Mouse (Mus musculus) lung, embryonic 14.5 days (tissue): ENCODE measurements around the gene Proser1. TPM values are rescaled to one million over a fixed set of nuclear protein-coding genes. Genes with fewer than 3 reads are reported as not detected.

Experiments used
- ATAC-seq: fragments of 200-750 bp; cut with Nextera tagmentation; 2 replicates; pipeline ENCODE4 v1.8.0; 2017; ENCODE audit warnings: mild to moderate bottlenecking, moderate TSS enrichment, moderate library complexity; ENCODE audit not compliant: insufficient read depth
- DNase-seq: peaks from one replicate; pipeline ENCODE4 v3.0.0-alpha.2; 2015
- H3K27ac ChIP-seq: fragments of 300-500 bp; sonication (generic); 2 replicates; pipeline ENCODE4 v1.5.1; 2014; ENCODE audit warnings: low read depth, mild to moderate bottlenecking, moderate library complexity
- H3K27me3 ChIP-seq: fragments of 300-500 bp; sonication (generic); 2 replicates; pipeline ENCODE4 v1.6.1; 2014; ENCODE audit warnings: low read length, control low read depth; ENCODE audit not compliant: insufficient read depth
- H3K36me3 ChIP-seq: fragments of 300-500 bp; sonication (generic); 2 replicates; pipeline ENCODE4 v1.6.1; 2014; ENCODE audit warnings: control low read depth; ENCODE audit not compliant: insufficient read depth
- H3K4me1 ChIP-seq: fragments of 300-500 bp; sonication (generic); 2 replicates; pipeline ENCODE4 v1.6.1; 2014; ENCODE audit warnings: antibody characterized with exemption, control low read depth; ENCODE audit not compliant: insufficient read depth
- H3K4me2 ChIP-seq: fragments of 300-500 bp; sonication (generic); 2 replicates; pipeline ENCODE4 v1.6.1; 2014; ENCODE audit warnings: mild to moderate bottlenecking
- H3K4me3 ChIP-seq: fragments of 300-500 bp; sonication (generic); 2 replicates; pipeline ENCODE4 v1.5.1; 2014; ENCODE audit warnings: low read depth, low read length
- H3K9ac ChIP-seq: fragments of 300-500 bp; sonication (generic); 2 replicates; pipeline ENCODE4 v1.6.1; 2014
- H3K9me3 ChIP-seq: fragments of 300-500 bp; sonication (generic); 2 replicates; pipeline ENCODE4 v1.6.1; 2016; ENCODE audit warnings: low read depth, low read length, control low read depth
- CTCF ChIP-seq: IDR thresholded peaks from 2 replicates; pipeline ENCODE4 v1.5.1; 2016; ENCODE audit warnings: antibody characterized with exemption, low read depth
- WGBS: fragments of 180-500 bp; shearing (Covaris S2); extraction: QIAGEN DNeasy Blood & Tissue Kit; methylation state at CpG from one replicate; pipeline ENCODE4 v1.1.7; 2014; 5-methylcytosine and 5-hydroxymethylcytosine counted together
- polyA plus RNA-seq: library from polyadenylated mRNA; unstranded; fragments of >200 nt; fragmentation: Nextera tagmentation; extraction: Ambion mirVana; gene quantifications from 2 replicates; pipeline ENCODE4 v1.2.1, GENCODE M21; 2014

The Proser1 gene
- polyA plus RNA-seq, 1 experiment from 2014 or later, result 21.9 TPM

DNA sequence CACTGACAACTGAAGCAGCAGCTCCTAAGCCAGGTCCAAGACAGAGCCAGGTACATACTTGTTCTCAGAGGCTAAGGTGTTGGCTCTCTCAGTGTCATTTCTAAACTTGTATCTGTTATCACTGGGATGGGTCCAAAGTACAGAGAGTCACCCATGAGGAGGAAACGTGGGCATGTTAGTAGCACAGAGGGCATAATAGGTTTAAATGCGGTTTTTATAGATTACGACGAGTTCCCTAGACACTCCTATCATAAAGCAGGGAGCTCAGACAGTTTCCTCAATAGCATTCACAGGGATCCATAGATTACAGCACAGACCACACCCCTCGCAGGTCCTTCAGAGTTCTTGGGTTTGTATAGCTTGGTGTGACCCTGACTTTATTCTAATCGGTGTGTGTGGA, 9.5 kb upstream of the Proser1 start:
- Histone ChIP-seq H3K4me2 (no peak overlapping the region), H3K27me3 (no peaks in the 10 kb centered on the region), H3K36me3 (peaks cover 92% of the 10 kb centered on the region), H3K4me3 (no peak overlapping the region), H3K27ac (no peak overlapping the region), H3K4me1 (no peaks in the 10 kb centered on the region), H3K9me3 (no peaks in the 10 kb centered on the region), H3K9ac (no peak overlapping the region)
- no peak for TF ChIP-seq CTCF
- ATAC-seq (no peak), DNase-seq (no peak)
- WGBS, result 90% methylated on average over 6 of the region's 6 CpGs

DNA sequence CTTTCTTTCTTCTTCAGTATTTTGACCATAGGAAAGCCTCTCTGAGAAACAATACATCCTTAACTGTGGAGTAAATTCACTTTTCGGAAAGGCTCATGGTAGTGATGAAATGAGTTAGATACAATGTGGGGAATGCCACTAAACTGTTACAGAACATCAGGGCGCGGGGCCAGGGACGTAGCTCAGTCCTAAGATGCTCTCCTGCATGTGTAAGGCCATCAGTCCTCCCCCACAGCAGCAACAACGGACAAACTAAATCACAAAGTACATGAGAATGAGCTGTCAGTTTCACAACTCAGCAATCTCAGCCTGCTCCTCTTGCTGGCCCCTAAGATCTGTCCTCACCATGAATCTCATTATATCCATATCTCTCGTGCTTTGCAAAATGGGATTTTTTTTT, 8.9 kb upstream of the Proser1 start:
- H3K4me2 ChIP-seq, result no peak overlapping the region
- no peaks in the 10 kb centered on the region for H3K27me3 ChIP-seq
- no peak overlapping the region for H3K27ac ChIP-seq
- 89% methylated on average over 6 of the region's 6 CpGs for WGBS
- H3K4me1 ChIP-seq, result no peaks in the 10 kb centered on the region
- H3K36me3 ChIP-seq, result peaks cover 91% of the 10 kb centered on the region
- TF ChIP-seq CTCF, result no peak
- no peaks in the 10 kb centered on the region for H3K9me3 ChIP-seq
- no peak overlapping the region for H3K9ac ChIP-seq
- DNase-seq, result no peak
- ATAC-seq, result no peak
- no peak overlapping the region for H3K4me3 ChIP-seq

DNA sequence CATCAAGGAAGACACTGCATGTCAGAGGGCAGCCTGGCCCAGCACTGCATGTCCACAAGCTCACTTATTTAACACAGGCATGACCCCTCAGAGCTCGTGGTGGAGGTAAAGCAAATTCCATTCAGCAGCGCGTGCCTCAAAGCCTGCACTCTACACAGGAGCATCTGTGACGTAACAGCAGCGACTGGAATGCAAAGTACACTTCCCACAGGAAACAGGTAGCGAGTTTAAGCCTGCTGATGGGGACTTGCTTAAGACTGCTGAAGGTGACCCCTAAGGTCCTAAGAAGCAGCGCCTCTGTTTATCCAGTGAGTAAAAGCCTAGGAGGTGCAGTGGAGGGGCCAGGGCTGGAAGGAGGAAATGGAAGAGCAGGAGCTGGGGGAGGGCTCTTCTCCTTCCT, 8.5 kb upstream of the Proser1 start:
- no peak for DNase-seq
- Histone ChIP-seq H3K4me1 (no peaks in the 10 kb centered on the region), H3K9me3 (no peaks in the 10 kb centered on the region), H3K27me3 (no peaks in the 10 kb centered on the region), H3K9ac (no peak overlapping the region), H3K27ac (no peak overlapping the region), H3K36me3 (peaks cover 91% of the 10 kb centered on the region), H3K4me2 (no peak overlapping the region), H3K4me3 (no peak overlapping the region)
- WGBS, result 62% methylated on average over 7 of the region's 7 CpGs
- no peak for ATAC-seq
- no peak for TF ChIP-seq CTCF

DNA sequence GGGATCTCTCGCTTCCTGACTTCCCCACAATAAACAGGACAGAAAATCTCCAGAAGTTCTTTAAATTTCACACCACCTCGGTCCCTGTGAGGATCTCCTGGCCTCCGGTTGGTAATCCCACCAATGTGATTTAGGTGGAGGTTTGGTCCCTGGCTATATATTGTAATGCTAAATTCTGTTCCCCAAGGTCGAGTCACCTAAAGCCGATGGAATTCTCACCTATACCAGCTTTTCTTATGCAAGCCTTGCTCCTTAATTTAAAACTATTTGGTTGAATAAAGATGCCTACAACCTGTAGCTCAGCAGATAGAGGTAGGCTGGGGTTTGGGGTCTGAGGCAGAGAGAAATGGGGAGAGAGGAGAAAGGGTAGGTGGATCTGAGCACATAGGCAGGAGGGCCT, 5.7 kb upstream of the Proser1 start:
- Histone ChIP-seq H3K9me3 (no peaks in the 10 kb centered on the region), H3K27me3 (no peaks in the 10 kb centered on the region), H3K4me3 (no peak overlapping the region), H3K27ac (no peak overlapping the region), H3K9ac (no peak overlapping the region), H3K36me3 (peaks cover 73% of the 10 kb centered on the region), H3K4me1 (no peaks in the 10 kb centered on the region), H3K4me2 (no peak overlapping the region)
- no peak for TF ChIP-seq CTCF
- WGBS, result 70% methylated on average over 5 of the region's 5 CpGs
- DNase-seq (no peak), ATAC-seq (no peak)

DNA sequence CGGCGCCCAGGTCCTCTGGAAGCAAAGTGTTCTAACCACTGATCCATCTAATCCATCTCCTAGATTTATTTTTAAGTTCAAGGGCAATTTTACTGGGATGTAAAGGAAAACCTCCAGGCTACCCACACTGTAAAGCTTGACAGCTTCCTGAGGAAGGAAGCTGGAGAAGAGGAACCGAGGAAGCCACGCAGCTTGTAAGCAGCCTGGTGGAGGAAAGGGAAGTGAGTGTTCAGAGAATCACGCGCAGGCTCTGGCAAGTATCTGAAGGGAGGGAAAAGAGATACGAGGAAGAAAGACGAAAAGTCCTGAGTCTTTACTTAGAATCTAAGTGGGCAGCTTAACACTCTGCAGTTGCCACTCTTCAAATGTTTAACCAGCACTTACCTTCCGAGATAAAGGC, 3.4 kb upstream of the Proser1 start:
- H3K27me3 ChIP-seq, result no peaks in the 10 kb centered on the region
- no peak overlapping the region for H3K27ac ChIP-seq
- no peaks in the 10 kb centered on the region for H3K4me1 ChIP-seq
- no peak overlapping the region for H3K9ac ChIP-seq
- ATAC-seq (no peak), DNase-seq (peak; percentile 18)
- no peak for TF ChIP-seq CTCF
- 63% methylated on average over 9 of the region's 9 CpGs for WGBS
- H3K9me3 ChIP-seq, result no peaks in the 10 kb centered on the region
- peaks cover 49% of the 10 kb centered on the region for H3K36me3 ChIP-seq
- no peak overlapping the region for H3K4me2 ChIP-seq
- H3K4me3 ChIP-seq, result no peak overlapping the region

DNA sequence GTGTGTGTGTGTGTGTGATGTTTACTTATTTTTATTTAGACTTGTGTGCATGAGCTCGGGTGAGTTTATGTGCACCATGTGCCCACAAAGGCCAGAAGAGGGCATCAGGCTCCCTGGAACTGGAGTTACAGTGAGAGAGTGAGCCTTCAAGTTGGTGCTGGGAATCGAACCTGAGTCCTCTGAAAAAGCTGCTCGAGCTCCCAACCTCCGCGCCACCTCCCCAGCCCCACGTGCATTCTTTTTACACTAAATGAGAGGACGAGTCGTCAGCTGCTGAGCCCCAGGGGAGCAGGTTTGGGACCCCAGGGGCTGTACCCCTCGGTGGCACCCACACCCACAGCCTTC, 793 bp upstream of the Proser1 start:
- Histone ChIP-seq H3K4me1 (peaks cover 9% of the 10 kb centered on the region), H3K4me2 (peak overlapping the region; percentile 86), H3K9me3 (no peaks in the 10 kb centered on the region), H3K36me3 (peaks cover 25% of the 10 kb centered on the region), H3K27me3 (no peaks in the 10 kb centered on the region), H3K27ac (peak overlapping the region; percentile 71), H3K4me3 (peak overlapping the region; percentile 83), H3K9ac (peak overlapping the region; percentile 91)
- DNase-seq (no peak), ATAC-seq (peak; percentile 29; the same call in 1 of the 2 replicates)
- TF ChIP-seq CTCF, result no peak
- WGBS, result 3% methylated on average over 9 of the region's 9 CpGs

DNA sequence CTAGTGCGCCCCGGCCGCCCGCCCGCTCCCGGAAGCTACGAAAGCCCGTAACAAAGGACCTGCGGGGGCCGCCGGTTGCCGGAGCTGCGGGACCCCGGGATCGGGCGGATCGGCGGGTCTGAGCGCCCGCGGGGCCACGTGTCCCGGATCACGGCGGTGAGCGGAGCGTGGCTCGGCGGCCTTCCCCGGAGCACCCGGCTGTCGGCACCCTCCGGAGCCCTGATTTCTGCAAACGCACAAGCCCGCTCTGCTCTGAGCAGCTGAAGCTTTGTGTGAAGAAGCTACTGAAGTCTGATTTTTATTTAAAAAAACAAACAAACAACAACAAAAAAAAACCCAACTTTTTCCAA, 274 bp downstream of the Proser1 start:
- Histone ChIP-seq H3K4me1 (peaks cover 9% of the 10 kb centered on the region), H3K36me3 (peaks cover 19% of the 10 kb centered on the region), H3K27ac (peak overlapping the region; percentile 81), H3K4me3 (peak overlapping the region; percentile 83), H3K4me2 (peak overlapping the region; percentile 86), H3K27me3 (no peaks in the 10 kb centered on the region), H3K9me3 (no peaks in the 10 kb centered on the region), H3K9ac (peak overlapping the region; percentile 91)
- WGBS, result under 1% methylated on average over 35 of the region's 35 CpGs
- no peak for TF ChIP-seq CTCF
- ATAC-seq, result peak; percentile 50; the same call in 1 of the 2 replicates
- no peak for DNase-seq

DNA sequence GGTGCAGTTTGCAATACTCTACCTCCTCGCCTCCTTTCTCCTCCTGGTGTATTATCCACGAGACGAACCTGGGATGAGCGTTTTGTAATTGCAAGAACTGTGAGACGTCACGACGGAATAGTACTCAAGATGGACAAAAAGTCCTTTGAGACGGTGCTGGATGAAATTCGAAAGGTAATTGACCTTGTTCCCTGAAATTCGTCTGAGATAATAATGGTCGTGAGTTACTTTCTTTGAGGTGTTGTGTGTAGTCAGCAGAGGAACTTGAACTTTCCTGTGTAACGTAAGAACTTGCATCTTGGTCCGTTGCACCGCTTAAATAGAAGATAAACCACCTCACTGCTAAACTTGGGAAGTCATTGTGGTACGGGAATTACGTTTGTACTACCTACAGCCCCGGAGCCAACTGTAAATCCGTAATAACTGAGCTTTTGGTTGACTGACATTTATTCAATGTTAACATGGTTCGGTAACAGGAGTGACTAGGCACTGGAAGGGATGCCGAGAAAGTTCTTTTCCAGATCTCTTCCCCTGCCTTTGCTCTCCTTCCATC, 756 bp downstream of the Proser1 start:
- Histone ChIP-seq H3K9ac (peak overlapping the region; percentile 91), H3K4me2 (peak overlapping the region; percentile 86), H3K4me3 (peak overlapping the region; percentile 83), H3K27ac (peak overlapping the region; percentile 81), H3K4me1 (peaks cover 9% of the 10 kb centered on the region), H3K36me3 (peaks cover 19% of the 10 kb centered on the region), H3K9me3 (no peaks in the 10 kb centered on the region), H3K27me3 (no peaks in the 10 kb centered on the region)
- no peak for TF ChIP-seq CTCF
- no peak for ATAC-seq
- no peak for DNase-seq
- under 1% methylated on average over 20 of the region's 20 CpGs for WGBS
